Mouse (Mus musculus): ENCODE measurements at regions not wholly inside any gene's neighbourhood (a gene's known extent, or its start where the extent isn't known, plus 50 kb on each side); places are given as distances from the start of the nearest gene placed in this dataset.

DNA sequence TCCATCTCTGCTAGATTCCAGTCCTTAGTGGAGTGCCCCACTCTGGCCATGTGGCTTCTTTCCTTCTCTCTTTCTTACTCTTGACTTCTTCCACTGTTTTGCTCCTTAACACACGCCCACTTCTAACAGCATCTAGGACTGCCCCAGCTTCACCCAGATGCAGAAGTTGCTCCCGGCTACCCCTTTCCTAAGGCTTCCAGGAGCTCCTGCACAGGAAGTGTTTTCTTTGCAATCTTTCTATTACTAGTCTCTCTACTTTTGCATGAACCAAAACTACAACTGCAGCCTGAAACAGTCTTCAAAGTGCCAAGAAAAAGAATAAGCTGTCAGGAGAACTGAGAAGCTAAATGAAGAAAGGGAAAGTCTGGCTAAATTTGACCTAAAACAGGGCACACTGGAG is 236.6 kb upstream of the Pex5l start:
- no peak for TF ChIP-seq CTCF (IDR thresholded peaks at IDR 0.05; ENCODE audit: low read depth, low read length)
- no peak for TF ChIP-seq POLR2A (IDR thresholded peaks at IDR 0.05; ENCODE audit: extremely low read depth, insufficient read depth, low read length)
